Mouse (Mus musculus) T-helper 2 cell (primary cell): ENCODE results near the gene Trim41.
"Not testable (repeated sequence)": the region's sequence is repeated elsewhere in the genome, so short reads cannot be mapped to it uniquely, and the experiment has no call there.

Experiments
- in situ Hi-C: fragments of 300-600 bp; cut with MboI, MseI; formaldehyde crosslinking; loops from one replicate; pipeline ENCODE4 v1.15.1; 2025; ENCODE audit warnings: high pct_unique_total_duplicates

The Trim41 gene

DNA sequence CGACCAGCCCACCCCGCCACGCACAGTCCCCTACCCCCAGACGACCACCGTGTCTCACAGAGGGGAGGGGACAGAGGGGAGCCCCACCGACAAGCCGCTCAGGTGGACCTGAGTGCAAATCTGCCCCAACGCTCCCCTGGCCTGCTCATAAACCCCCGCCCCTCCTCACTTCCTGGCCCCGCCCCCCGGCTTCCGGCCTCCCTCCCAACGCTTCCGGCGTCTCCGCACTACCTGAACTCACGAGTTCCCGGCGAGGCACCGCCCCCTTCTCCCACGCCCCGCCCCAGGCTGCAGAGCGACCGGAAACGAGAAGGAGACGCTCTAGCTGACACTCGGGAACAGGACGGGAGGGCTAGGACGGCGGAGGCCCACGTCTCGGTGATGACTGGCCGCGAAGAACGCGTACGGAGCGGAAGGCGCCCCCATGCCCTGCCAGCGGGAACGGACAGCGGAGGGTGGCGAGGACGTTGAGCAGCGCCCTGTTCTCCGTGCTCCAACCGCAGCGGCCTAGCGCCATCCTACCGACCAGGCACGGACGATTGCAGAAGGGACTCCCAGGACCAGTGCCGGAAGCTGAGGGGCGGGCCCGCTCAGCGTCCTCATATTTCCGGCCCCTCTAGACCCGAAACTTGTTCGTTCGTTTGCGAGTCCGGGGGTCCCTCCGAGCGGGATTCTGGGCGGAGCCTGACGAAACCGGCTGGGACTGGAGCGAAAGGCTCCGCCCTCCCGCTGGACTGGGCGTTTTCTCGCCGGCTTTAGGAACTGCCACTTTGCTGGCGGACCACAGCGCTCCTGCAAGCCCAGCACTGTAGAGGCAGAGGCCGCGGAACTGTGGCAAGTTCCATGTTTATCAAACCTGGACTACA lies at the start of gene Trim41:
TSS of gene Trim41 (minus strand) at position 554 of the 866 bp plus-strand sequence.
- in situ Hi-C loops, result loop anchor here (5.0 to 25.0 kb wide), 3 partner anchors 40 to 1488 kb away; partner anchors contain the start of gene Cnot6

GRCm38 (mm10) chr11:48866481-48866880 lies 49.3 kb upstream of the Trim41 start:
- in situ Hi-C loops, result no loop called here

GRCm38 (mm10) chr11:48863808-48864207 lies 46.7 kb upstream of the Trim41 start:
- in situ Hi-C loops, result no loop called here

- in situ Hi-C loops, result no loop called here
These were observed 45.7 kb upstream of the Trim41 start for GRCm38 (mm10) chr11:48862784-48863319.

GRCm38 (mm10) chr11:48859014-48859413 lies 41.9 kb upstream of the Trim41 start:
- in situ Hi-C loops, result loop anchor here (5.0 kb wide), 1 partner anchor 42 kb away; the partner anchor contains the start of gene Trim41

DNA sequence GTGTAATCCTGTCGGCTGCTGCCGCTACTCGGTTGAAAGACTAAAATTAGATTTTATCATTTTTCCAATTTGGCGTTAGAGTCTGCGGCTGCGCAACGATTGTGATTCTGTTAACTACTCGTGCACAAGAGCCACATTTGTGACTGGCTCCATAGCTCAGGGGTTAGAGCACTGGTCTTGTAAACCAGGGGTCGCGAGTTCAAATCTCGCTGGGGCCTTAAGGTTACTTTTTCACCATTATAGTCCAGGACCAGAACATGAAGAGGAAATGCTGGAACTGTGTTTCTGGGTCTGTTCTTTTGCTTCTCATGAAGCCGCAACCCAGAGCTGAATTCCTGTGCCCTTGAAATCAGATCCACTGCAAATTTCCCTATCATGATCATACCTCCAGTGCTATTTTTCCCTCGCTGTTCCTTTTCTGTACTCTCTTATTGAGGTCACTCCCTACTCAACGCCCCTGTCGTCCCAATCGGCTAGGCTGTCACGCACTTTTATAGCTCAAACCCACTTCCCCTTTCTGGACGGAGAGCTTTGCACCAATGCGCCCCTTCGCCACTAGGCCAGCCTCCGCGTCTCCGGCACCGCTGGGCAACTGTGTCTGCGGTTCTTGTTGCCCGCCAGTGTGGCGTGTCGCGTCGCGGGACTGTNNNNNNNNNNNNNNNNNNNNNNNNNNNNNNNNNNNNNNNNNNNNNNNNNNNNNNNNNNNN lies 36.5 kb upstream of the Trim41 start:
- in situ Hi-C loops, result loop anchor here (5.0 kb wide), 1 partner anchor 61 kb away; no protein-coding TSS in a partner anchor

- in situ Hi-C loops, result loop anchor here (5.0 kb wide), 1 partner anchor 61 kb away; no protein-coding TSS in a partner anchor
These were observed 35.7 kb upstream of the Trim41 start for GRCm38 (mm10) chr11:48852624-48853473.

GRCm38 (mm10) chr11:48852190-48852589 lies 35.0 kb upstream of the Trim41 start:
- in situ Hi-C loops, result loop anchor here (5.0 kb wide), 1 partner anchor 60 kb away; no protein-coding TSS in a partner anchor

DNA sequence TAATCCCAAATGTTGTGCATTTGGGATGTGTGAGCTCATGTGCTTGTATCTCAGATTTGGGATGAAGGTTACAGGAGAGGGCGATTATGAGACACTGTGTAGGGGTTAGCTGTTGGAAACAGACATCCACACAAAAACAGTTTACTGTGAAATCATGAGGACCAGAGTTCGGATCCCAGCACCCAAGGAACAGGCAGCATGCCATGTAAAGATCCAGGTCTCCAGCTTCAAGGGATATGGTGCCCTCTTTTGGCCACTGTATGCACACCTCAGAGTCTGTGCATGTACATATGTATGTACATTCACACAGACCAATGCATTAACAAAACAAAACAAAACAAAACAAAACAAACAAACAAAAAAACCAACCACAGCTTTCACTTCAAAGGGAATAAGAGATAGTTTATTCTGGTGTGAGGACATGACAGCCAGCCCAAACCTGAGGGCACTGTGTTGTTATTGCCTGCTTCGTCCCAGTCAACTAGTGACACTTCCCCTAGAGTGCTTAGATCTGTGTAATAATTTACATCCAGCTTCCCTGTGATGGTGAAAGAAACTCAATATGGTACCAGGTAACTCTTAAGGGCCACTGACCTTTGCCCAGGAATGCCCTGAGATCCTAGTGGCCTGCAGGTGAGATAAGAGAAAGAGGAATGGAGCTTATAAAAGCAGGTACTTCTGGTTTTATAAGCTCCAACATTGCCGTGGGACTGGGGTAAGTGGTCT lies 34.3 kb upstream of the Trim41 start:
- in situ Hi-C loops, result loop anchor here (5.0 kb wide), 1 partner anchor 59 kb away; no protein-coding TSS in a partner anchor

DNA sequence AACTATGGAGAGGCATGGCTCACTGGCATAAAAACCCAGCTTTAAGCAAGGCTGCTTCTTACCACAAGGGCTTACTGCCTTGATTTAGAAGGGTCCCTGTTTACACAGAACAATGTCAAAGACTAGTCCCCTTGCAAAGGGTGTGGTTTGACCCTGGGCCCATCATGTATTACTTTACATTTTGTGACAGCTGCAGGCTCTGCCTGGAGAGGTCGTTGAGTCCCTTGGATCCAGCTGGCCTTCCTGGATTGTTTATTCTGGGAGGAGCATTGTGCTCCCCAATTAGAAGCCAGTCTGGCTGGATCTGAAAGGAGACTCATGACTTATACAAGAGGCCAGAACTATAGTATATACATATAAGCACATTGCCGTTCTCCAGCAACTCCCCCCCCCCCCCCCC lies 33.1 kb upstream of the Trim41 start:
- in situ Hi-C loops, result loop anchor here (5.0 kb wide), 1 partner anchor 58 kb away; no protein-coding TSS in a partner anchor

- in situ Hi-C loops, result no loop called here
These were observed 29.7 kb upstream of the Trim41 start for GRCm38 (mm10) chr11:48846881-48847280.

DNA sequence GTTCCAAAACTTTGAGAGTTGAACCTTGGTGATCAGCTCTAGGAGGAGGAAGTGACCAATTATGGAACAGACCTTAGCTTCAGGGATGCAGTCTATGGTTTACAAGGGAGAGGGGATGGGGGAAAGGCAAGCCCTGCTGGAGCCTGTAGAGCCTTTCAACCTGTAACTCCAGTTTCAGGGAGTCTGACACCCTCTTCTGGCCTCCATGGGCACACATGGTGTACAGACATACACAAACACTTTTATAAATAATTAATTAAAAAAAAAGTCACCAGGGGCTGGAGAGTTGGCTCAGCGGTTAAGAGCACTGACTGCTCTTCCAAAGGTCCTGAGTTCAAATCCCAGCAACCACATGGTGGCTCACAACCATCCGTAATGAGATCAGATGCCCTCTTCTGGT lies 29.2 kb upstream of the Trim41 start:
- in situ Hi-C loops, result not testable (repeated sequence)

- in situ Hi-C loops, result no loop called here
These were observed 28.2 kb upstream of the Trim41 start for GRCm38 (mm10) chr11:48845244-48845815.

DNA sequence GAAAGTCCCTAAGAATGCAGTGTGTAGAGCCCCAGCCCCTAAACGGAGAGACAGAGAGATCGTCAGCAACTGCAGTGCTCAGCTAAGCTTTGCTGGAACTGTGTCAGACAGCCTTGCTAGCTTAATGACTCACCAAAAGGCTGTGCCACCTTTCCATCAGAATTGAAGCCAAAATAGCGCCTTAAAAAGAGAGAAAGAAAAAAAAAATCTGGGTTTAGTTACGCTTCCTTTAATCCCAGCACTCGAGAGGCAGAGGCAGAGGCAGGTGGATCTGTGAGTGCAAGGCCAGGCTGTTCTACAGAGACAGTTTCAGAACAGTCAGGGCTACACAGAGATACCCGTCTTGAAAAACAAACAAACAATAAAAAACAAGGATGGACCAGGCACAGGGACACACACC lies 27.2 kb upstream of the Trim41 start:
- in situ Hi-C loops, result no loop called here

DNA sequence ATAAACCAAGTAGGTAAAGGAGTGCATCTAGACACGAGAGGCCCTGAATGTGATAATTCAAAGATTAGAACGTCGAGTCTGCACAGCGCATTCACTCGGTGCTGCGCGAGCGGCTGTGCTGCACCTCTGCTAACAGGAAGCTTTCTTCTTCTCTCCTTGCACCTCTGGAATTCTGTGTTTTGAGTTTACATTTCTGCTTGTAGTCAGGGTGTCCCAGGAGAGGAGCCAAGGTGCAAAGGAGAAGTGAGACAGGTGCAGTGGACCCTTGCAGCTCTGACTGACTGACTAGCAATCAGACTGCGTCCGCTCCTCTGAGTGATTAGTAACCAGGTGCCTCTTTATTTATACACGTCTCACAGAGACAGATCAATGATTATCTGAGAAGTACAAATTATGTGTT lies 26.0 kb upstream of the Trim41 start:
- in situ Hi-C loops, result no loop called here

- in situ Hi-C loops, result no loop called here
These were observed 25.2 kb upstream of the Trim41 start for GRCm38 (mm10) chr11:48842378-48842792.

DNA sequence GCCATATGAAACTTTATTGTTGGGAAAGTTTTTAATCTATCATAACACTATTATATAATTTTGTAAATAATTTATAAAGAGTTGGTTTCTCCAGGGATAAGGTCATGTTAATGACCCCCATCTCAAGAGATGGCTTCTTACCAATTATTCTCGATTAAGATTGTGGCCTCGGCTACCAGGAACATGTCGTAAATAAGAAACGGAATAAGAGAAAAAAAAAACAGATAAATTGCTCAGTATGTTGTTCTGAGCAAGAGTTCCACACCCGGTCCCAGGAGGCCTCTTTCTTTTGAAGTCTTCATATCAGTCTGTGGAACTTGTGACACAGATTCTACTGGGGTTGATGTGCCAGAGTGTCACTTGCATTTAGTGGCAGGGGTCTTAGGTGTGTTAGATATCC lies 24.1 kb upstream of the Trim41 start:
- in situ Hi-C loops, result no loop called here

DNA sequence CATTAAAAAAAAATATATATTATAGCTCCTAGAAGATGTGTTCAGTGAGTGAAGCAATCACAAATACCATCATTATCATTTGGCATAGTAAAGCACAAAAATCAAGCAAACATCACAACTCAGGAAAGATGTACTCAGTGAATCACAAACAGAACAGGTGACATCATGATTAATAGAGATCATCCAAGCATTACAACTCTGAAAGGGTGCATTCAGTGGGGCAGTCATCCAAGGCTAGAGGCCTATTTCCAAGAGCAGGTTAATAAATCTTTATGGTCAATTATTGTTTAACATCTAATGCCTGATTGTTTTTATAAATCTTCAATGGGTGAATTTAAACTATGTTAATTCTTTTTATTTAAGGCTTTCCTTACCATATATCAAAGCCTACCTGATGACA lies 23.7 kb upstream of the Trim41 start:
- in situ Hi-C loops, result no loop called here

DNA sequence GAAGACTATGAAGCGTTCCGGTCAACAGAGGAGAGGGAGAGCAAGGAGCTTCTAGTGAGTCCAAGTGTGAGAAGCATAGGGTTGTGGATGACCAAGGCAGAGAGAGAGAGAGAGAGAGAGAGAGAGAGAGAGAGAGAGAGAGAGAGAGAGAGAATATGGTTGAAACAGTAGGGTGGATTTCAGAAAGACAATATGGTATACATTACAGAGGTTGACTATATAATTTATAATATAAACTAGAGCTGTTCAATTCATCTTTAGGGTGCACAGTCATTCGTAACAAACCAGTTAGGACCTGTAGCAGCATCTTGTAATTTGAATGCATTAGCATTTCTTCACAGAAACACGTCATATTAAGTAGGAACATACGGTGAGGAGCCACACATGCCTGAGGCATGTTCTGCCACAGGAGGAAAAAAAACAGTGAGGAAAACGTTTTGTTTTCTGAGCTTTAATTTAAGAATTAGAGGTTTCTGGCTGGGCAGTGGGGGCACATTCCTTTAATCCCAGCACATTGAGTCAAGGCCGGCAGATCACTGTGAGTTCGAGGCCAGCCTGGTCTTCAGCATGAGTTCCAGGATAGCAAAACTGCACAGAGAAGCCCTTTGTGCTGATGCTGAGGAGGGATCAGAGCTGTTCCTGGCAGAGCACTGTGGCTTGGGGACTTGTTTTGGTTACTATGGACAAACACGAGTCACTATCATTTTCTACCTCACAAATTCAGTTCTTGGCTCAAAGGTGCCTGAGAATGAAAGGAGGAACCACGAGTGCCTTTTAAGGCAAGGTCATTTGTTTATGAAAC lies 21.9 kb upstream of the Trim41 start:
- in situ Hi-C loops, result no loop called here
